30 mouse cellular contexts compared by ENCODE assay signal in genomic region chr4:25206166-25206565, GRCm38 (mm10). TPM values are rescaled to one million over a fixed set of nuclear protein-coding genes. Genes with fewer than 3 reads are reported as not detected.
"Had no signal": no experiment of that assay in that cellular context is flagged by ENCODE, and none has a peak within 500 bp of the region (broad histone marks: within the 10 kb centered on the region; RNA-seq: fewer than 3 reads in every experiment).

No protein-coding gene starts in this region.

- ATAC-seq: forebrain, postnatal 0 days; hindbrain, embryonic 16.5 days; inflammation-experienced regulatory T-cells, adult 6 months; intestine, embryonic 15.5 days; intestine, postnatal 0 days had no signal

- H3K9me3 ChIP-seq: heart, embryonic 13.5 days; heart, embryonic 15.5 days; hindbrain, embryonic 12.5 days; intestine, embryonic 15.5 days; limb, embryonic 12.5 days had no signal

- DNase-seq: forebrain, postnatal 0 days; gastrocnemius, postnatal 14 days; gastrocnemius, postnatal 36 days; heart, adult 11 months; heart, adult 2 months; heart, postnatal 14 days; heart, postnatal 36 days; kidney, adult 18-20 months; kidney, adult 8-10 months; kidney, postnatal 10 days; kidney, postnatal 25 days; kidney, postnatal 4 days; left cerebral cortex, postnatal 4 days; liver had no signal

- H3K4me2 ChIP-seq: heart, embryonic 11.5 days; heart, embryonic 13.5 days; heart, embryonic 15.5 days; hindbrain, embryonic 12.5 days; hindbrain, embryonic 14.5 days; intestine, embryonic 15.5 days; limb, embryonic 12.5 days had no signal

- H3K4me1 ChIP-seq: heart, embryonic 13.5 days; heart, embryonic 15.5 days; hindbrain, embryonic 12.5 days; intestine, embryonic 15.5 days; limb, embryonic 12.5 days had no signal

- H3K4me3 ChIP-seq: heart, adult 2 months; heart, embryonic 13.5 days; heart, embryonic 15.5 days; hindbrain, embryonic 12.5 days; intestine, embryonic 15.5 days; layer of hippocampus, adult 2 months; left cerebral cortex, adult 2 months; limb, embryonic 12.5 days had no signal

- H3K27me3 ChIP-seq: heart, embryonic 13.5 days; heart, embryonic 15.5 days; hindbrain, embryonic 12.5 days; intestine, embryonic 15.5 days; limb, embryonic 12.5 days had no signal

- H3K27ac ChIP-seq: heart, adult 2 months; heart, embryonic 13.5 days; heart, embryonic 15.5 days; hindbrain, embryonic 12.5 days; hindbrain, embryonic 14.5 days; intestine, embryonic 15.5 days; layer of hippocampus, adult 2 months; left cerebral cortex, adult 2 months; limb, embryonic 12.5 days had no signal

- H3K36me3 ChIP-seq: heart, embryonic 13.5 days; heart, embryonic 15.5 days; hindbrain, embryonic 12.5 days; intestine, embryonic 15.5 days; limb, embryonic 12.5 days had no signal

- H3K9ac ChIP-seq: forebrain, postnatal 0 days; heart, embryonic 13.5 days; heart, embryonic 15.5 days; hindbrain, embryonic 12.5 days; hindbrain, embryonic 14.5 days; intestine, embryonic 15.5 days; limb, embryonic 12.5 days had no signal

RNA-seq across cellular contexts. Expression of gene Fhl5, which starts 36.5 kb away (rescaled TPM):
- total RNA-seq: forebrain, postnatal 0 days; hematopoietic stem cell, adult 5-6 weeks had no signal
- polyA plus RNA-seq: forebrain, postnatal 0 days; heart, embryonic 11.5 days; heart, embryonic 13.5 days; heart, embryonic 15.5 days; heart, postnatal 0 days; hindbrain, embryonic 12.5 days; hindbrain, embryonic 16.5 days; inflammation-experienced regulatory T-cells, adult 6 months; kidney, embryonic 14.5 days; kidney, embryonic 16.5 days; limb, embryonic 12.5 days had no signal
